Mouse (Mus musculus) CH12.LX (cell line): ENCODE measurements around the gene Galnt6.

Source experiments
- BHLHE40 ChIP-seq: IDR thresholded peaks from 2 replicates; pipeline ENCODE4 v1.6.1; 2011; ENCODE audit warnings: mild to moderate bottlenecking, low read depth, low read length, improper control_type of control experiment
- CTCF ChIP-seq, 2 experiments: IDR thresholded peaks in 1 of 2; conservative IDR thresholded peaks in 1 of 2; 2 replicates each; pipeline ENCODE4 v1.5.1; 2011 to 2012; ENCODE audit warnings: low read depth in 2 of 2, low read length in 2 of 2, improper control_type of control experiment in 1 of 2, inconsistent platforms in 1 of 2, mild to moderate bottlenecking in 1 of 2, moderate library complexity in 1 of 2
- HCFC1 ChIP-seq: IDR thresholded peaks from 2 replicates; pipeline ENCODE4 v1.6.1; 2012; ENCODE audit warnings: low read depth, mild to moderate bottlenecking, inconsistent platforms, low read length, improper control_type of control experiment
- JUN ChIP-seq: IDR thresholded peaks from 2 replicates; pipeline ENCODE4 v1.6.1; 2011; ENCODE audit warnings: low read depth, mild to moderate bottlenecking, low read length, improper control_type of control experiment, moderate library complexity; ENCODE audit not compliant: insufficient read depth
- MAZ ChIP-seq: IDR thresholded peaks from 2 replicates; pipeline ENCODE4 v1.6.1; 2012; ENCODE audit warnings: low read depth, mild to moderate bottlenecking, inconsistent platforms, low read length, improper control_type of control experiment, moderate library complexity
- TCF12 ChIP-seq: IDR thresholded peaks from 2 replicates; pipeline ENCODE4 v1.6.1; 2014; ENCODE audit warnings: low read depth, mild to moderate bottlenecking, inconsistent platforms, low read length, improper control_type of control experiment

DNA sequence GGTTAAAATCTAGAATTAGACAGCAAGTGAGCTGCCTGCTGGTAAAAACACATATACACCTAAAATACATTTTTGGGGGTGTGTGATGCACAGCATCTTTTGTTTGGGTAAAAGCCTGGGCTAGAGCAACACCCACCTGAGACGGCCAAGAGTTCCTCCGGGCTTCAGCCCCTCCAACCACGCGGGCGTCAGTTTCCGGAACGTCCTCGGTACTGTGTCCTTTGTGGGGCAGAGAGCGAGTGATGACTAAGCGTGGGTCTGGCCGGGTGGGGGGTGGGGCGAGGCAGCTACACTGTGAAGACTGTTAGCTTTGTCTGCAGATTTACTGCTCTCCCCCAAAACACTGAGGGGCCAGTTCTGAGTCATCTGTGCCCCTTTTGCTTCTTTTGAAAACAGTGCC is 42.2 kb downstream of the Galnt6 start:
- peak; percentile 53; the same call in 1 of the 2 replicates for TF ChIP-seq MAZ
- TF ChIP-seq CTCF (conservative IDR thresholded peaks at IDR 0.05 in 1 of 2, IDR thresholded peaks at IDR 0.05 in 1 of 2; ENCODE audit: low read depth in 2 of 2, low read length in 2 of 2), result no peak
- TF ChIP-seq TCF12, result peak; percentile 50; the same call in 1 of the 2 replicates
- TF ChIP-seq JUN, result no peak
- no peak; the same call in 1 of the 2 replicates for TF ChIP-seq HCFC1
- 0 out of 2 replicates have a peak, but pooled peaks have one; percentile 58 for TF ChIP-seq BHLHE40
